Mouse (Mus musculus) hindbrain, embryonic 15.5 days (tissue): ENCODE results near the gene H1foo. TPM values are rescaled to one million over a fixed set of nuclear protein-coding genes. Genes with fewer than 3 reads are reported as not detected.

Experiments
- ATAC-seq: fragments of 200-750 bp; cut with Nextera tagmentation; 2 replicates; pipeline ENCODE4 v1.8.0; 2017; ENCODE audit warnings: low read depth, moderate number of reproducible peaks, moderate TSS enrichment; ENCODE audit not compliant: low FRiP score
- H3K27ac ChIP-seq: fragments of 300-500 bp; sonication (generic); replicated peaks from 2 replicates; pipeline ENCODE4 v1.5.1; 2015; ENCODE audit warnings: mild to moderate bottlenecking, inconsistent platforms
- H3K27me3 ChIP-seq: fragments of 300-500 bp; sonication (generic); 2 replicates; pipeline ENCODE4 v1.6.1; 2015; ENCODE audit warnings: control low read depth, inconsistent platforms
- H3K36me3 ChIP-seq: fragments of 300-500 bp; sonication (generic); 2 replicates; pipeline ENCODE4 v1.6.1; 2015; ENCODE audit warnings: control low read depth, inconsistent platforms
- H3K4me1 ChIP-seq: fragments of 300-500 bp; sonication (generic); replicated peaks from 2 replicates; pipeline ENCODE4 v1.6.1; 2015; ENCODE audit warnings: control low read depth, inconsistent platforms
- H3K4me2 ChIP-seq: fragments of 300-500 bp; sonication (generic); 2 replicates; pipeline ENCODE4 v1.6.1; 2015; ENCODE audit warnings: moderate library complexity, mild to moderate bottlenecking, inconsistent platforms
- H3K4me3 ChIP-seq: fragments of 300-500 bp; sonication (generic); 2 replicates; pipeline ENCODE4 v1.5.1; 2015; ENCODE audit warnings: mild to moderate bottlenecking, inconsistent platforms
- H3K9ac ChIP-seq: fragments of 300-500 bp; sonication (generic); 2 replicates; pipeline ENCODE4 v1.6.1; 2015; ENCODE audit warnings: inconsistent platforms
- H3K9me3 ChIP-seq: fragments of 300-500 bp; sonication (generic); 2 replicates; pipeline ENCODE4 v1.6.1; 2016; ENCODE audit warnings: control low read depth, inconsistent platforms
- WGBS: fragments of 180-500 bp; shearing (Covaris S2); methylation state at CpG from one replicate; pipeline ENCODE4 v1.1.7; 2015; 5-methylcytosine and 5-hydroxymethylcytosine counted together
- polyA plus RNA-seq: library from polyadenylated mRNA; unstranded; fragments of >200 nt; fragmentation: Nextera tagmentation; extraction: Ambion mirVana; gene quantifications from 2 replicates; pipeline ENCODE4 v1.2.1, GENCODE M21; 2015

The H1foo gene
- polyA plus RNA-seq, 1 experiment from 2014 or later: not detected

DNA sequence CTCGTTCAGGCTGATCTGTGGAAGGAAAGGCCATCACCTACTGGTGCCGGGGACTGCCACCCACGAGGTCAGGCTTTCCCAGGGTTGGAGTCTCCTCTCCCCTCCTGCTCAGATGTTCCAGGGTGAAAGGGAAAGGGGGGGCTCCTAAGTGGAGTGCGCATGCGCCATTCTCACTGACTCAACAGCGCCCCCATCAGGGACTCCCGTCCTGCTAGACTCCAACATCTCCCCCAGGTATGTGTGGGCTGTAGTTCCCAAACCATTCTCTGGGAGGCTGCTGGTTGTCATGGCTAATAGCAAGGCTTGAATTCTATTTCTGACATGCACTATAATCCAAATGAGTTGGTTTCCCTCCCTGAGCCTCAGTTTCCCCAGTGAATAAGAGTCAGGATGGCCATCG lies 33.9 kb downstream of the H1foo start:
- ATAC-seq: no peak
- Histone ChIP-seq H3K4me1 (peaks cover 10% of the 10 kb centered on the region; the same call in 1 of the 2 replicates), H3K27me3 (no peaks in the 10 kb centered on the region), H3K27ac (no peak overlapping the region), H3K36me3 (no peaks in the 10 kb centered on the region), H3K4me3 (no peak overlapping the region), H3K9ac (no peak overlapping the region), H3K4me2 (no peak overlapping the region), H3K9me3 (no peaks in the 10 kb centered on the region)
- 68% methylated on average over 8 of the region's 8 CpGs for WGBS

GRCm38 (mm10) chr6:115982889-115983288 lies 38.2 kb downstream of the H1foo start:
- H3K4me3 ChIP-seq: no peak overlapping the region
- H3K9ac ChIP-seq: no peak overlapping the region
- no peaks in the 10 kb centered on the region for H3K36me3 ChIP-seq
- no peaks in the 10 kb centered on the region for H3K27me3 ChIP-seq
- ATAC-seq: no peak
- no peak overlapping the region for H3K27ac ChIP-seq
- H3K4me2 ChIP-seq: no peak overlapping the region
- H3K9me3 ChIP-seq: no peaks in the 10 kb centered on the region
- 63% methylated on average over 7 of the region's 7 CpGs for WGBS
- H3K4me1 ChIP-seq: peaks cover 32% of the 10 kb centered on the region

GRCm38 (mm10) chr6:115983306-115984038 lies 38.7 kb downstream of the H1foo start:
- Histone ChIP-seq H3K9me3 (no peaks in the 10 kb centered on the region), H3K27me3 (no peaks in the 10 kb centered on the region), H3K27ac (no peak overlapping the region), H3K9ac (no peak overlapping the region), H3K4me3 (no peak overlapping the region), H3K4me2 (no peak overlapping the region), H3K36me3 (no peaks in the 10 kb centered on the region), H3K4me1 (peaks cover 32% of the 10 kb centered on the region)
- WGBS: 65% methylated on average over 12 of the region's 12 CpGs
- no peak for ATAC-seq

DNA sequence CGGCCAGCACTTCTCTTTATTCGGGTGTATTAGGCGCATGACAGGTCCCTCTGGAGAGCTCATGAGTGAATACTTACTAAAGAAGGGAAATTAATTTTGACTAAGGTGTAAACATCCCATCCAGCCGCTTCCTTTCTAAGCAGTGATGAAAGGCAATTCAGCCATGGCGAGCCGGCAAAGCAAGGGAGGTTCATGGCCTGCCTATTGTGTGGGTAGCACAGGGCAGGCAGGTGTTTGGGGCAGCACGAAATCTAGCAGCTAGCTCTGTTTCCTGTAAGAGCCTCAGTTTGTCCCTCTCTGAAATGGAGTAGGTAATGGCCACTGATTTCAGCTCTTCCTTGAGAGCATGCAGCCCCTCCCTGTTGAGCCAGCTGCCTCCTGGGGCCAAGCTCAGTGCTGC lies 39.8 kb downstream of the H1foo start:
- no peak overlapping the region for H3K4me3 ChIP-seq
- no peak overlapping the region for H3K9ac ChIP-seq
- no peaks in the 10 kb centered on the region for H3K9me3 ChIP-seq
- H3K27ac ChIP-seq: no peak overlapping the region
- no peaks in the 10 kb centered on the region for H3K36me3 ChIP-seq
- H3K27me3 ChIP-seq: no peaks in the 10 kb centered on the region
- H3K4me2 ChIP-seq: no peak overlapping the region
- no peak for ATAC-seq
- peaks cover 32% of the 10 kb centered on the region for H3K4me1 ChIP-seq
- WGBS: 61% methylated on average over 7 of the region's 7 CpGs

DNA sequence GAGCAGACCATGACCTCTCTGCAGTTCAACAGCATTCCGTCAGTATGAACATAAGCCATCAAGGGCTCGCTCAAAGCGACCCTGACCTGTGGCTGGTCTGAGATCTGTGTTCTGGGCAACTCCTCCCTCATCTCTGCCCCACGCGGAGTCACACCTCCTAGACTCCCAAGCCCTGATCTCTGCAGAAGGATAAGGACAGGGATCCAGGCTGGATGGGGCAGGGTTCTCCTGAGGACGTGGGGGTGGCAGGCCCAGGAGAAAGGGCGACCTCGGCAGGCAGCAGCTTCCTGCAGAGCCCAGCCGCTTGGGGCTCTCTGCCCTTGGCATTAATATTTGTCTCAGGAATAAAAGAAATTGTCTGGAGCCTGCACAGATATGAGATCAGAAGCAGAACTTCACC lies 40.9 kb downstream of the H1foo start:
- Histone ChIP-seq H3K4me1 (peaks cover 32% of the 10 kb centered on the region), H3K4me3 (no peak overlapping the region), H3K27ac (no peak overlapping the region), H3K4me2 (no peak overlapping the region), H3K9ac (no peak overlapping the region), H3K36me3 (no peaks in the 10 kb centered on the region), H3K9me3 (no peaks in the 10 kb centered on the region), H3K27me3 (peaks cover 4% of the 10 kb centered on the region; the same call in 1 of the 2 replicates)
- no peak for ATAC-seq
- 63% methylated on average over 9 of the region's 9 CpGs for WGBS

DNA sequence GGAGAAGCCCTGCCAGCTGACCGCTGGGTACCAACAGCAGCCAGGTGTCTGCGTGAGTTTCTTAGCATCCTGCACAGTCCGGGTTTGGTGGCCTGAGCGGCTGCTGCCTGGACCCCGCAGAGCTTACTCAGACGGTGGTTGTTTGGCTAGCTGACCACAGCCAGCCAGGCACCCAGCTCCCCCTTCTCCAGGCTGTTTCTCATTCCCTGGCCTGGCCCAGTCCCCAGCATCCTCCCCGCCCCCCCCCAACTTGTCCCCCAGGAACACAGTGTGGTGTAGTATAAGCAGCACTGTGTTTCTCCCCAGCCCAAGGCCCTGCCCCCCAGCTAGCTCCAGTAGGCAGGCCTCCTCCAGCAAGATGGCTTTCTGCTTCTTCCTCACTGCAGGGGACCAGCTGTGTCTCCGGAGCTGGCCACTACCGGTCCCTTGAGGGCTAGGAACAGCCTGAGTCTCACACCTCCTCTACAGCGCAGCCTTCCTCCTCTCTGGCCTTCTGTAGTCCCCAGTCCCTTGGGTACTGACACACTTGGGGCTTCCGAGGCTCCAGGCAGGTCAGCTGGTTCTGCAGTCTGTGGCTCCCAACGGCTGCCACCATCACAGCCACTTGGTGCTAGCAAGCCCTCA lies 41.8 kb downstream of the H1foo start:
- Histone ChIP-seq H3K9me3 (no peaks in the 10 kb centered on the region), H3K27ac (no peak overlapping the region), H3K27me3 (peaks cover 12% of the 10 kb centered on the region), H3K9ac (no peak overlapping the region), H3K4me2 (no peak overlapping the region), H3K4me1 (peaks cover 35% of the 10 kb centered on the region), H3K4me3 (no peak overlapping the region), H3K36me3 (no peaks in the 10 kb centered on the region)
- WGBS: 42% methylated on average over 12 of the region's 12 CpGs
- ATAC-seq: no peak

GRCm38 (mm10) chr6:115987096-115987747 lies 42.5 kb downstream of the H1foo start:
- ATAC-seq: no peak
- no peak overlapping the region for H3K4me3 ChIP-seq
- no peak overlapping the region for H3K27ac ChIP-seq
- 52% methylated on average over 9 of the region's 9 CpGs for WGBS
- no peaks in the 10 kb centered on the region for H3K9me3 ChIP-seq
- H3K4me2 ChIP-seq: no peak overlapping the region
- H3K9ac ChIP-seq: no peak overlapping the region
- H3K4me1 ChIP-seq: peaks cover 36% of the 10 kb centered on the region
- no peaks in the 10 kb centered on the region for H3K36me3 ChIP-seq
- peaks cover 19% of the 10 kb centered on the region for H3K27me3 ChIP-seq

- 84% methylated on average over 5 of the region's 5 CpGs for WGBS
- H3K9ac ChIP-seq: no peak overlapping the region
- no peaks in the 10 kb centered on the region for H3K36me3 ChIP-seq
- no peak for ATAC-seq
- no peak overlapping the region for H3K4me3 ChIP-seq
- H3K9me3 ChIP-seq: no peaks in the 10 kb centered on the region
- no peak overlapping the region for H3K27ac ChIP-seq
- no peak overlapping the region for H3K4me2 ChIP-seq
- H3K4me1 ChIP-seq: peaks cover 45% of the 10 kb centered on the region
- peaks cover 35% of the 10 kb centered on the region for H3K27me3 ChIP-seq
Measured at GRCm38 (mm10) chr6:115989032-115989431, 44.3 kb downstream of the H1foo start.

GRCm38 (mm10) chr6:115989607-115990006 lies 44.9 kb downstream of the H1foo start:
- Histone ChIP-seq H3K4me1 (peaks cover 49% of the 10 kb centered on the region), H3K36me3 (no peaks in the 10 kb centered on the region), H3K4me3 (no peak overlapping the region), H3K27me3 (peaks cover 35% of the 10 kb centered on the region), H3K27ac (no peak overlapping the region), H3K9me3 (no peaks in the 10 kb centered on the region), H3K9ac (no peak overlapping the region), H3K4me2 (no peak overlapping the region)
- 70% methylated on average over 4 of the region's 4 CpGs for WGBS
- ATAC-seq: no peak

DNA sequence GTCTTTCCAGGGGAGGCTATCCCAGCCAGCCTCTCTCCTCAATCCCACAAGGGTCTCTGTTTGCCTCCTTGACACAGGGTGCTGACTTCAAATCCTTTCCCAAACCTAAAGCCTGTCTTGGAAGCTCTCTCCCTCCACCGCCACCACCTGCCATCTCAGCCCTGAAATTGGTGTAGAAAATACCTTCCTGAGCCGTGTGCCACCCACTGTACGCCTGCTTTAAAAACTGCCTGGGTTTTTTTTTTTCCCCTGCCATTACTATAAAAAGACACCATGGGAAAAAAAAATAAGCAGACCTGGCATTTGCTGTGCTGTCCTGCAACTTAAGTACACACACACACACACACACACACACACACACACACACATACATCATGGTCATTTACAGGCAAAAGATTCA lies 45.3 kb downstream of the H1foo start:
- H3K4me3 ChIP-seq: no peak overlapping the region
- ATAC-seq: no peak
- H3K4me1 ChIP-seq: peaks cover 48% of the 10 kb centered on the region
- no peak overlapping the region for H3K9ac ChIP-seq
- H3K9me3 ChIP-seq: no peaks in the 10 kb centered on the region
- WGBS: 82% methylated on average over 3 of the region's 3 CpGs
- H3K4me2 ChIP-seq: no peak overlapping the region
- no peaks in the 10 kb centered on the region for H3K36me3 ChIP-seq
- peaks cover 35% of the 10 kb centered on the region for H3K27me3 ChIP-seq
- H3K27ac ChIP-seq: no peak overlapping the region

GRCm38 (mm10) chr6:115990479-115990878 lies 45.7 kb downstream of the H1foo start:
- 84% methylated on average over 9 of the region's 9 CpGs for WGBS
- Histone ChIP-seq H3K9ac (no peak overlapping the region), H3K9me3 (no peaks in the 10 kb centered on the region), H3K27me3 (peaks cover 35% of the 10 kb centered on the region), H3K27ac (no peak overlapping the region), H3K4me3 (no peak overlapping the region), H3K36me3 (no peaks in the 10 kb centered on the region), H3K4me2 (peak overlapping the region; percentile 92), H3K4me1 (peaks cover 45% of the 10 kb centered on the region)
- ATAC-seq: no peak

DNA sequence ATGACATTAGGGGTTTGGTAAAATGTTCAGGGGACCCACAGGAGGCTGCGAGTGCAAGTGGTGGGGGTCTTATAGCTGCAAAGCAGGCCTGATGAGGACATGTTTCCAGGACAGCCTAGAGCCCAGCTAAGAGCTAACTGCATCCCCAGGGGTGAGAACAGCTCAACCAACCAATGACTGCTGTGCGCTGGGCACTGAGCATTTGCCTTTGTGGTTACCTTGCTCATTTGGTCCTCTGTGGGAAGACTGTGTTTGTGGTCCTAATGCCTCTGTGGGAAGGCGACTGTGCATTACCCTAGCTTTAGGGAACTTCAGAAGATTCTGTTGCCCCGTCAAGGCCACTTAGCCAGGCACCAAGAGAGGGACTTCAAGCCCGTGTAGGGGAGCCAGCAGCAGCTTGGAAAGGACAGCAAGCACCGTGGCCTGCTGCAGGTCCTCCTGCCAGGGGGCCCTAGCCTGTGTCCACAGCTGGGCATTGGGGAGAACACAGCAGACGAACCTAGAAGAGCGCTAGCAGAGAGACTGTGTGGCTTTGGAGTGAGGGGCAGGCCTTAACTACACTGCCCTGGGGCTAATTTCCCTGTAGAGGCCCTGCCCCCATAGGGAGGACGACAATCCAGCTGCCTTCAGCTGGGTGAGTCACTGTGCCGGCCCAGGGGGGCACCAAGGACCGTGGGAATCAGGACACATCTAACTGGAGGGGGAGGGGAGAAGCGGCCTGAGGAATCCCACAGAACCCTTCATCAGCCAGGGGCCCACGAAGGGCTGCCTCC lies 46.6 kb downstream of the H1foo start:
- Histone ChIP-seq H3K4me3 (peak overlapping the region; percentile 51), H3K9ac (no peak overlapping the region), H3K36me3 (no peaks in the 10 kb centered on the region), H3K27me3 (peaks cover 42% of the 10 kb centered on the region), H3K4me1 (peaks cover 38% of the 10 kb centered on the region), H3K27ac (no peak overlapping the region), H3K4me2 (peak overlapping the region; percentile 92), H3K9me3 (no peaks in the 10 kb centered on the region)
- WGBS: 31% methylated on average over 13 of the region's 13 CpGs
- no peak for ATAC-seq
